Mouse (Mus musculus): ENCODE measurements around the gene Pank1. TPM values are rescaled to one million over a fixed set of nuclear protein-coding genes. Genes with fewer than 3 reads are reported as not detected.

Gene Pank1
- total RNA-seq, 1 experiment: 6.9 TPM

- Histone ChIP-seq H3K27ac (ENCODE audit: insufficient read depth, low read depth, low read length, poor library complexity, severe bottlenecking) (no peak overlapping the region), H3K9me3 (ENCODE audit: control insufficient read depth, insufficient read depth, low read depth, low read length) (no peaks in the 10 kb centered on the region), H3K4me1 (ENCODE audit: control insufficient read depth in 2 of 2, insufficient read depth in 2 of 2, low read length in 2 of 2, poor library complexity in 1 of 2) (peaks cover 5 to 21% of the 10 kb centered on the region in 2 experiments), H3K36me3 (ENCODE audit: control insufficient read depth, insufficient read depth, low read length, poor library complexity, severe bottlenecking) (peaks cover 3% of the 10 kb centered on the region; the same call in 1 of the 2 replicates), H3K4me3 (ENCODE audit: insufficient read depth in 1 of 2, low read depth in 1 of 2, low read length in 2 of 2, poor library complexity in 1 of 2, severe bottlenecking in 1 of 2) (no peak overlapping the region), H3K9ac (ENCODE audit: insufficient read depth, low read depth, low read length, poor library complexity, severe bottlenecking) (no peak overlapping the region)
- no peak for DNase-seq (ENCODE audit: low read depth, low spot score)
- in situ Hi-C loops (cut with MboI; ENCODE audit: low sequenced_read_pairs in 2 of 2, unreplicated experiment in 2 of 2): no loop called here
- TF ChIP-seq MAFK (IDR thresholded peaks at IDR 0.05; ENCODE audit: insufficient read depth, low read depth, low read length) (no peak), CHD2 (IDR thresholded peaks at IDR 0.05; ENCODE audit: low read depth, low read length) (no peak), ZC3H11A (IDR thresholded peaks at IDR 0.05; ENCODE audit: borderline replicate concordance, low read depth, low read length) (no peak), ZNF384 (IDR thresholded peaks at IDR 0.05; ENCODE audit: low read depth, low read length) (no peak), HCFC1 (IDR thresholded peaks at IDR 0.05; ENCODE audit: borderline replicate concordance, insufficient read depth, low read length) (no peak)
Observed at GRCm38 (mm10) chr19:34841719-34842506, 37.3 kb downstream of the Pank1 start.

- no peak for DNase-seq (ENCODE audit: low read depth, low spot score)
- in situ Hi-C loops (cut with MboI; ENCODE audit: low sequenced_read_pairs in 2 of 2, unreplicated experiment in 2 of 2): no loop called here
Observed at GRCm38 (mm10) chr19:34838624-34839023, 40.6 kb downstream of the Pank1 start.

GRCm38 (mm10) chr19:34831702-34832101, 47.6 kb downstream of the Pank1 start:
- in situ Hi-C loops (cut with MboI; ENCODE audit: low sequenced_read_pairs in 2 of 2, unreplicated experiment in 2 of 2): no loop called here
- no peak overlapping the region for H3K9ac ChIP-seq (ENCODE audit: insufficient read depth, low read depth, low read length, poor library complexity, severe bottlenecking)
- H3K4me3 ChIP-seq (ENCODE audit: insufficient read depth in 1 of 2, low read depth in 1 of 2, low read length in 2 of 2, poor library complexity in 1 of 2, severe bottlenecking in 1 of 2): no peak overlapping the region
- H3K4me1 ChIP-seq (ENCODE audit: control insufficient read depth in 2 of 2, insufficient read depth in 2 of 2, low read length in 2 of 2, poor library complexity in 1 of 2): no peaks in the 10 kb centered on the region; a peak in 1 of 4 replicates
- no peak for DNase-seq (ENCODE audit: low read depth, low spot score)
- TF ChIP-seq MAFK (IDR thresholded peaks at IDR 0.05; ENCODE audit: insufficient read depth, low read depth, low read length): no peak
- TF ChIP-seq CHD2 (IDR thresholded peaks at IDR 0.05; ENCODE audit: low read depth, low read length): no peak
- TF ChIP-seq ZC3H11A (IDR thresholded peaks at IDR 0.05; ENCODE audit: borderline replicate concordance, low read depth, low read length): no peak
- no peaks in the 10 kb centered on the region for H3K36me3 ChIP-seq (ENCODE audit: control insufficient read depth, insufficient read depth, low read length, poor library complexity, severe bottlenecking)
- no peak overlapping the region for H3K27ac ChIP-seq (ENCODE audit: insufficient read depth, low read depth, low read length, poor library complexity, severe bottlenecking)
- no peaks in the 10 kb centered on the region for H3K9me3 ChIP-seq (ENCODE audit: control insufficient read depth, insufficient read depth, low read depth, low read length)

More at GRCm38 (mm10) chr19:34838624-34839023, 40.6 kb downstream of the Pank1 start:
- Histone ChIP-seq H3K36me3 (ENCODE audit: control insufficient read depth, insufficient read depth, low read length, poor library complexity, severe bottlenecking) (peaks cover 3% of the 10 kb centered on the region; the same call in 1 of the 2 replicates), H3K4me1 (ENCODE audit: control insufficient read depth in 2 of 2, insufficient read depth in 2 of 2, low read length in 2 of 2, poor library complexity in 1 of 2) (peaks cover 0 to 5% of the 10 kb centered on the region in 2 experiments; a peak in 2 of 4 replicates), H3K9ac (ENCODE audit: insufficient read depth, low read depth, low read length, poor library complexity, severe bottlenecking) (no peak overlapping the region), H3K4me3 (ENCODE audit: insufficient read depth in 1 of 2, low read depth in 1 of 2, low read length in 2 of 2, poor library complexity in 1 of 2, severe bottlenecking in 1 of 2) (no peak overlapping the region), H3K9me3 (ENCODE audit: control insufficient read depth, insufficient read depth, low read depth, low read length) (no peaks in the 10 kb centered on the region), H3K27ac (ENCODE audit: insufficient read depth, low read depth, low read length, poor library complexity, severe bottlenecking) (no peak overlapping the region)
- no peak for TF ChIP-seq ZC3H11A (IDR thresholded peaks at IDR 0.05; ENCODE audit: borderline replicate concordance, low read depth, low read length)
- no peak for TF ChIP-seq MAFK (IDR thresholded peaks at IDR 0.05; ENCODE audit: insufficient read depth, low read depth, low read length)
- no peak for TF ChIP-seq ZNF384 (IDR thresholded peaks at IDR 0.05; ENCODE audit: low read depth, low read length)
- no peak for TF ChIP-seq CHD2 (IDR thresholded peaks at IDR 0.05; ENCODE audit: low read depth, low read length)
- no peak for TF ChIP-seq HCFC1 (IDR thresholded peaks at IDR 0.05; ENCODE audit: borderline replicate concordance, insufficient read depth, low read length)

- H3K4me3 ChIP-seq (ENCODE audit: insufficient read depth in 1 of 2, low read depth in 1 of 2, low read length in 2 of 2, poor library complexity in 1 of 2, severe bottlenecking in 1 of 2): no peak overlapping the region
- in situ Hi-C loops (cut with MboI; ENCODE audit: low sequenced_read_pairs in 2 of 2, unreplicated experiment in 2 of 2): no loop called here
- no peak for DNase-seq (ENCODE audit: low read depth, low spot score)
- peaks cover 0 to 5% of the 10 kb centered on the region in 2 experiments; a peak in 1 of 4 replicates for H3K4me1 ChIP-seq (ENCODE audit: control insufficient read depth in 2 of 2, insufficient read depth in 2 of 2, low read length in 2 of 2, poor library complexity in 1 of 2)
- TF ChIP-seq MAFK (IDR thresholded peaks at IDR 0.05; ENCODE audit: insufficient read depth, low read depth, low read length): no peak
- TF ChIP-seq ZC3H11A (IDR thresholded peaks at IDR 0.05; ENCODE audit: borderline replicate concordance, low read depth, low read length): no peak
- TF ChIP-seq CHD2 (IDR thresholded peaks at IDR 0.05; ENCODE audit: low read depth, low read length): no peak
- no peak for TF ChIP-seq ZNF384 (IDR thresholded peaks at IDR 0.05; ENCODE audit: low read depth, low read length)
- TF ChIP-seq HCFC1 (IDR thresholded peaks at IDR 0.05; ENCODE audit: borderline replicate concordance, insufficient read depth, low read length): no peak
- no peak overlapping the region for H3K27ac ChIP-seq (ENCODE audit: insufficient read depth, low read depth, low read length, poor library complexity, severe bottlenecking)
- H3K36me3 ChIP-seq (ENCODE audit: control insufficient read depth, insufficient read depth, low read length, poor library complexity, severe bottlenecking): no peaks in the 10 kb centered on the region
- no peaks in the 10 kb centered on the region for H3K9me3 ChIP-seq (ENCODE audit: control insufficient read depth, insufficient read depth, low read depth, low read length)
- no peak overlapping the region for H3K9ac ChIP-seq (ENCODE audit: insufficient read depth, low read depth, low read length, poor library complexity, severe bottlenecking)
Observed at GRCm38 (mm10) chr19:34827916-34828635, 51.2 kb downstream of the Pank1 start.
